Mouse (Mus musculus) kidney, adult 2 months (tissue): ENCODE data around the gene Spatc1l.

ENCODE experiments used
- CTCF ChIP-seq: fragments of 200-500 bp; conservative IDR thresholded peaks from 2 replicates; pipeline ENCODE4 v1.5.1; 2011; ENCODE audit warnings: low read depth, mild to moderate bottlenecking, control low read depth, low read length, moderate library complexity, mixed read lengths; ENCODE audit not compliant: insufficient read depth, insufficient read length
- POLR2A ChIP-seq: fragments of 200-500 bp; IDR thresholded peaks from one replicate; pipeline ENCODE4 v1.6.1; 2011; ENCODE audit warnings: low read depth, low read length, control low read depth

DNA sequence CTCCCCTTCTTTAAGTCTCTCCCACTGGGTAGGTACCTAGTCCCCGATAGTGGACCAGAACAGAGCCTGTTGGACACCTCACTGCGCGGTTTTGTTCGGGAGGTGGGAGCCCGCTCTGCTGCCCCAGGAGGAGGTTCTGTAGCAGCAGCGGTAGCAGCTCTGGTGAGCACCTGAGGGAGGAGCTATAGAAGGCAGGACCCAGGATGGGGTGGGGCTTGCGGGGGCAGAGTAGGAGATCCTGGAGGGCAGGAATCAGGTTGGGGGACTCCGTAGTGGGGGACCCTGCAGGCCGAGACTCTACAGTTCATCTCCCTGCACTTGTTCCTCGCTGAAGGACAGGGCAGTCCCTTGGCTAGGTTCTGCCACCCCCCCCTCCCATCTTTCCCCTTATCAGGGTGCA lies 22.1 kb downstream of the Spatc1l start:
- TF ChIP-seq POLR2A (no peak), CTCF (no peak)
